Mouse (Mus musculus) limb, embryonic 10.5 days (tissue): ENCODE results near the gene Lrba. TPM values are rescaled to one million over a fixed set of nuclear protein-coding genes. Genes with fewer than 3 reads are reported as not detected.

ENCODE experiments used
- DNase-seq: peaks from one replicate; pipeline ENCODE4 v3.0.0-alpha.2; 2017; ENCODE audit warnings: low spot score
- H3K27ac ChIP-seq: fragments of 300-500 bp; sonication (generic); 2 replicates; pipeline ENCODE4 v1.5.1; 2016; ENCODE audit warnings: mild to moderate bottlenecking
- H3K27me3 ChIP-seq: fragments of 300-500 bp; sonication (generic); 2 replicates; pipeline ENCODE4 v1.6.1; 2016; ENCODE audit warnings: low read depth, mild to moderate bottlenecking; ENCODE audit not compliant: poor library complexity, severe bottlenecking
- H3K36me3 ChIP-seq: fragments of 300-500 bp; sonication (generic); 2 replicates; pipeline ENCODE4 v1.6.1; 2016; ENCODE audit warnings: mild to moderate bottlenecking, moderate library complexity
- H3K4me1 ChIP-seq: fragments of 300-500 bp; sonication (generic); 2 replicates; pipeline ENCODE4 v1.6.1; 2016
- H3K4me3 ChIP-seq: fragments of 300-500 bp; sonication (generic); 2 replicates; pipeline ENCODE4 v1.5.1; 2016; ENCODE audit warnings: mild to moderate bottlenecking, moderate library complexity
- H3K9me3 ChIP-seq: fragments of 300-500 bp; sonication (generic); replicated peaks from 2 replicates; pipeline ENCODE4 v1.6.1; 2016; ENCODE audit warnings: mild to moderate bottlenecking
- WGBS: fragments of 180-500 bp; shearing (Covaris S2); methylation state at CpG from one replicate; pipeline ENCODE4 v1.1.7; 2016; 5-methylcytosine and 5-hydroxymethylcytosine counted together
- polyA plus RNA-seq: library from polyadenylated mRNA; unstranded; fragments of >200 nt; fragmentation: Nextera tagmentation; extraction: Ambion mirVana; gene quantifications from 2 replicates; pipeline ENCODE4 v1.2.1, GENCODE M21; 2016

Lrba gene
- 3.8 and 6.0 TPM in 2 replicates for polyA plus RNA-seq

DNA sequence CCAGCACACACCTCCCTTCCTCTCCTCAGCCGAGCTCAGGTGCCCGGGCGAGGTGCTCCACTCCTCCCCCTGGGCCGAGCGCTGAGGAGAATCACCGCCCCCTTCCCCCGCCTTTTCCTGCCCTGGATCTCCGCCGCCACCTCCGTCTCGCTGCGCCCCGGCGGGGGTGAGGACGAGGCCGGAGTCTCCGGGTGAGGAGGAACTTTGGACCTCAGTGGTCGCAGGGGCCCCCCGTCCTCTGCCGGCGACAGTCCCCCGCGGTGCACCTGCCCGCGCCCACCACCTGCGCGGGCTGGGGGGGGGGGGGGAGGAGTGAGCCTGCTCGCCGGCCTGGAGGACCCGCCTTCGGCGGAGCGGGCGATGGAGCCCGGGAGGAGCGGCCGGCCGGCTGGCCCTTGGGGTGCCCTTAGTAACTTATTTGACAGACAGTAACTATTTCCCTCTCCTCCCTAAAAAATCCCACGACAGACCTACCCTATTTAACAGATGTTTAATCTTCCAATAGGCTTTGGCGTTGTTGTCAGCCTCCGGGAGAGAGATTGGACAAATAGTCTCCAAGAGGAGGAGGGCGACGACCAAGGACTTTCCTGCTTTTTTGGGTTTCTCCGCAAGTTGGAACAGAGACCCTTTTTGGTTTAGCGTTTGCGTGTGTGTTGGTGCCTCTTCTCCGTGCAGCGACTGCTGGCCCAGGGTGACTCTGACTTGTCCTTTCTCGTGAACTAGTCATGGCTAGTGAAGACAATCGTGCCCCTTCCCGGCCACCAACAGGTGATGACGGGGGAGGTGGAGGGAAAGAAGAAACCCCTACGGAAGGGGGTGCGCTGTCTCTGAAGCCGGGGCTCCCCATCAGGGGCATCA, at the start of gene Lrba:
TSS of gene Lrba (plus strand) at position 117 of the 858 bp plus-strand sequence.
- peak within 1 kb of the TSS; percentile 94 for H3K4me3 ChIP-seq
- peak; percentile 84 for DNase-seq
- WGBS = under 1% methylated on average over 54 of the region's 55 CpGs
- no peaks in the 10 kb centered on the region for H3K9me3 ChIP-seq
- peaks cover 26% of the 10 kb centered on the region for H3K27me3 ChIP-seq
- peak within 1 kb of the TSS; percentile 93 for H3K27ac ChIP-seq
- H3K4me1 ChIP-seq = peaks cover 15% of the 10 kb centered on the region
- H3K36me3 ChIP-seq = peaks cover 4% of the 10 kb centered on the region

DNA sequence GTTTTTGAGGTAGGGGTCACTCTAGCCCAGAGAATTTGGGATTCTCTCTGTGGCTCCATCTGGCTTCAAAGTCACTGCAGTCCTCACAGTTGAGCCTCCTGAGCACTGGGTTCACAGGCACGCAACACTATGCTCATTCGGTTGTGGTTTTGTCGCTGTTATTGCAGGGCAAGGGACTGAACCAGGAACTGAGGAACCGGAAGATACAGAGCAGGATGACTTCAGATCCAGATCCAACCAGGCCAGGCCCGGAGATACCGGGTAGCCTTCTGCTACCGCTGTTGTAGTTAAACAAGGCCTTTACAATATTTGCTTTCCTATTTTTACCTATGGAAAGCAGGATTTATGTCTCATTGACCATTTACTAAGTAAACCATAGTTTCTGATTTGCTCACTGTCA, 44.8 kb upstream of the Lrba start:
- Histone ChIP-seq H3K9me3 (no peaks in the 10 kb centered on the region), H3K27me3 (no peaks in the 10 kb centered on the region), H3K4me1 (peaks cover 3% of the 10 kb centered on the region; the same call in 1 of the 2 replicates), H3K36me3 (no peaks in the 10 kb centered on the region), H3K4me3 (no peak overlapping the region), H3K27ac (no peak overlapping the region)
- 91% methylated on average over 7 of the region's 7 CpGs for WGBS
- DNase-seq = no peak

DNA sequence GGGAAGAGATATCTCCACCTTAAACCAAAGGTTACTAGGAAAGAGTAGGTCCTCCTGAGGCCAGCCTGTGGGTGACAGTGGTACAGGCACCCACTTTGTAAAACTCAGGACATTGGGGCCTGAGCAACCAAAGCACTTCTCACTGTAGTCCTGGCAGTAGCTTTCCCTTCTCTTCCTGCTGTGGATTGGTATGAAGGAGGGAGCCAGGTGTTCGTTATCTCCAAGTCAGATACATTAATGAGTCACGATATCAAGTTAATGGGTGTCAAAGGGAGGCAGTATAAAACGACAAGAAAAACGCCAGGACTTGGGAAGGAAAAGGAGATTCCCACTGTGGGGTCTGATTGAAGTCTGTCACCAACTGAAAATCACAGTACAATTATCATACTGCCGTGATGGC, 43.4 kb upstream of the Lrba start:
- H3K4me1 ChIP-seq = peaks cover 7% of the 10 kb centered on the region
- no peak overlapping the region for H3K4me3 ChIP-seq
- WGBS = 67% methylated on average over 5 of the region's 5 CpGs
- no peaks in the 10 kb centered on the region for H3K9me3 ChIP-seq
- H3K27me3 ChIP-seq = no peaks in the 10 kb centered on the region
- no peak overlapping the region for H3K27ac ChIP-seq
- DNase-seq = no peak
- no peaks in the 10 kb centered on the region for H3K36me3 ChIP-seq

DNA sequence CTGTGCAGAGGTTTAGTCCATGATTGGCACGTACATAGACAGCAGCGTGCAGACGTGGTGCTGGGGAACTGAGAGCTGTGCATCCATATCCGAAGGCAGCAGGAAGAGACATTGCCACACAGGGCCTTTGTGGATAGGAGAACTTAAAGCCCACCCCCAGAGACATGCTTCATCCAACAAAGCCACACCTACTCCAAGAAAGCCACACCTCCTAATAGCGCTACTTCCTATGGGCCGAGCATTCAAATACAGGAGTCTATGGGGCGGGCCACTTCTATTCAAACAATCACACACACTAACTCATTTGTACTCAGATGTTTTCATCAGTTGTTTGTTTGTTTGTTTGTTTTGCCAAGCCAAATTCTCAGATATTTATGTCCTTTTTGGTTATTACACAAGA, 39.9 kb upstream of the Lrba start:
- no peak for DNase-seq
- WGBS = 92% methylated on average over 7 of the region's 7 CpGs
- Histone ChIP-seq H3K36me3 (no peaks in the 10 kb centered on the region), H3K4me1 (peaks cover 37% of the 10 kb centered on the region), H3K27ac (no peak overlapping the region), H3K27me3 (no peaks in the 10 kb centered on the region), H3K4me3 (no peak overlapping the region), H3K9me3 (no peaks in the 10 kb centered on the region)

DNA sequence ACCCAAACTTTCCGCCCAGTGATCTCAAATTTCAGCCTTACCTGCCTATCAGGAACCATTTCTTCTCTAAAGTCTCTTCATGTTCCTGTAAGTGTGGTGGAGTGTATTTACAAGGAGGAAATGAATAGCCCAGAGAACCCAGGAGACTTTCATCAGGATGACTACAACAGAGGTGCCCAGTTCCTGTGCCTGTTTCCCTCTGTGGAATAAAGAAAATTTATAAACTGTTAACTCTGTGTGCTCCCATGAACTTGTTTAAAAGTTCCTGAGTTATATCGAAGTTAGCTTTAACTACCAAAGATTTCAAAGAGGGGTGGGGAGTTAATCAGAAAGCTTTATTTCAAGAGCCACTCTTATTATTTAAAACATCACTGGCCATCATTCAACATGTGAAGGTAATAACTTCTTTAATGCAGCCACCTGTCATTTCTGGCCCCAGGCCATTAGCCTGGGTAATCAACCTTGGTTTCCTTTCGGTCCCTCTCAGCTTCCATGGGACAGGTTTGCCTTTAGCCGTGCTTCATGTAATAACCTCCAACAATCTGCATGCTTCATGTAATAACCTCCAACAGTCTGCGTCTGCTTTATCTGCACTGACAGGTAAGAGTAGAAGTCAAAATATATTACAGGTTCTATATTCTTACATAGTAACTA, 36.6 kb upstream of the Lrba start:
- WGBS = 43% methylated on average over 5 of the region's 5 CpGs
- H3K27ac ChIP-seq = peak overlapping the region; percentile 76; the same call in 1 of the 2 replicates
- H3K36me3 ChIP-seq = no peaks in the 10 kb centered on the region
- H3K4me3 ChIP-seq = no peak overlapping the region
- peak; percentile 51 for DNase-seq
- H3K9me3 ChIP-seq = no peaks in the 10 kb centered on the region
- peaks cover 34% of the 10 kb centered on the region for H3K4me1 ChIP-seq
- H3K27me3 ChIP-seq = no peaks in the 10 kb centered on the region

DNA sequence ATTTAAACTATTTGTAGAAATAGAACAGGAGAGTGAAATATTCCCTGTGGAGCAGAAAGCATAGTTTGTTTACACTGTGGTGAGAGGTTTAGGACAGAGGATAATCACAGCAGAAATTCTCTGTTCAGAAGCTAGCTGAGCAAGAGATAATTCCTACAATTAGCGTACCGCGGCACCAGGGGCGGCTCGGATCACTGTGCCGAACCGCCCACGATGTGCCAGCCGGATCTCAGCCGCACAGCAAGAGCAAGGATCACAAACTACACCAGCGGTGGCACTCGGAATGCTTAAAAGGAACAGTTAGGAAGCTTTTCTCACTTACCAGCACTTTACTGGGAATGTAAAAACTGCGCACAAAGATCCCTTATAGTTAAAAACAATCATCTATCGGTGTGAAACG, 28.5 kb upstream of the Lrba start:
- H3K9me3 ChIP-seq = no peaks in the 10 kb centered on the region
- 52% methylated on average over 15 of the region's 15 CpGs for WGBS
- H3K36me3 ChIP-seq = no peaks in the 10 kb centered on the region
- DNase-seq = no peak
- no peaks in the 10 kb centered on the region for H3K27me3 ChIP-seq
- H3K27ac ChIP-seq = no peak overlapping the region
- H3K4me3 ChIP-seq = no peak overlapping the region
- 0 out of 2 replicates have a peak, but pooled peaks cover 2% of the 10 kb centered on the region for H3K4me1 ChIP-seq

DNA sequence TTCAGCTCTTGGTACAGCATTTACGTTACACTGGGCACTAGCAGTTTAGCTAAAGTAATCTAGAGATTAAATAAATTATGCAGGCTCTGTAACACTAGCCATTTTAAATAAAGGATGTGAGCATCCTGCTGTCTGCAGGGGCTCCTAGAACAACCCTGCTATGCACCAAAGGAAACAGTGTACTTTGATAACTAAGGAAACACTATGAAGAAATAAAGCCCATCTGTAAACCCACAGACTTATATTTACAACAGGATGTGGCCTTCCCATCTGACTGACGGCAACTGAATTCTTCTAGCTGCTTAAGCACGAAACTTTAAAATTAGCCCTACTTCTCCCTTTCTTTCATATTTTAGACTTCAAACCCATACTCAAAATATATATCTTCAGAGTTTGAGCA, 28.0 kb upstream of the Lrba start:
- 82% methylated on average over 3 of the region's 3 CpGs for WGBS
- Histone ChIP-seq H3K4me3 (no peak overlapping the region), H3K4me1 (0 out of 2 replicates have a peak, but pooled peaks cover 2% of the 10 kb centered on the region), H3K9me3 (no peaks in the 10 kb centered on the region), H3K27me3 (no peaks in the 10 kb centered on the region), H3K36me3 (no peaks in the 10 kb centered on the region), H3K27ac (no peak overlapping the region)
- no peak for DNase-seq

DNA sequence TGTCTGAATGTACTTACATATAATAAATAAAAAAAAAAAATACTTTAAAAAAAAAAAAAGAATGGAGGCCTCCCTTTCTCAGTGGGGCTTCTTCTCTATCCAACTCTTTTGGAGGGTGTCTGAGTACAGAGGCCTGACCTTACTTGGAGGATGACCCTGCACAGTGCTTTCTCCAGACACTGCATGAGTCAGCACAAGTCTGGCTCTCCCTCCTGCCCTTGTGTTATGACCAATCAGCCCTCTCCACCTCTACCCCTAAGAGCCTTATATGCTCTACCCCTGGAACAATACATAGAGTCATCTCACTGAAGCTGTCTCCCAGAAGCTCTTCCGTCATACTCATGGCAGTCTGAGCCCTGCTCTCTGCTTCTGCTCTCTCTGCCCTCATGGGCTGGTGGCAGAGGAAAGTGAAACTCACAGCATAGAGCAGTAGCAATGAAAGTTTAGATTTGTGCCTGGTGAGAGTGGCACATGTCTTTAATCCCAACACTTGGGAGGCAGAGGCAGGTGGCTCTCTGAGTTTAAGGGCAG, 22.8 kb upstream of the Lrba start:
- Histone ChIP-seq H3K4me1 (no peaks in the 10 kb centered on the region), H3K4me3 (no peak overlapping the region), H3K27ac (no peak overlapping the region), H3K9me3 (no peaks in the 10 kb centered on the region), H3K27me3 (no peaks in the 10 kb centered on the region), H3K36me3 (no peaks in the 10 kb centered on the region)
- WGBS = 90% methylated on average over 1 of the region's 1 CpGs
- no peak for DNase-seq

DNA sequence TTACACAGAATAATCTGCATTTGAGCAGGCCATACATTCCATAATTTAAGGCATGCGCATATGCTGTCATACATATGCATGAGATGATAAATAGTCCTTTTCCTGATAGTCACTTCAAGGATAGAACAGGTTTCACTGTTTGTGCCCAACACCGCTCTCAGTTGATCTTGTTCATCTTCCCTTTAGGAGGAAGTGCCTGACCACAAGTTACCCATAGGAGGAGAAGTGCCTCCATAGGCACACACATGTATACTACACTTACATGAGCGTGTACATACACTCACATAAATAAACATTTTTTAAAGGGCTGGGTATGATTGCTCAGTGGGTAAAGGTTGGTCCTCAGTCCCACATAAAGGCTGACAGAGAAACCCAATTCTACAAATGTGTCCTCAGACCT, 22.0 kb upstream of the Lrba start:
- 93% methylated on average over 3 of the region's 3 CpGs for WGBS
- H3K4me1 ChIP-seq = no peaks in the 10 kb centered on the region
- no peaks in the 10 kb centered on the region for H3K36me3 ChIP-seq

DNA sequence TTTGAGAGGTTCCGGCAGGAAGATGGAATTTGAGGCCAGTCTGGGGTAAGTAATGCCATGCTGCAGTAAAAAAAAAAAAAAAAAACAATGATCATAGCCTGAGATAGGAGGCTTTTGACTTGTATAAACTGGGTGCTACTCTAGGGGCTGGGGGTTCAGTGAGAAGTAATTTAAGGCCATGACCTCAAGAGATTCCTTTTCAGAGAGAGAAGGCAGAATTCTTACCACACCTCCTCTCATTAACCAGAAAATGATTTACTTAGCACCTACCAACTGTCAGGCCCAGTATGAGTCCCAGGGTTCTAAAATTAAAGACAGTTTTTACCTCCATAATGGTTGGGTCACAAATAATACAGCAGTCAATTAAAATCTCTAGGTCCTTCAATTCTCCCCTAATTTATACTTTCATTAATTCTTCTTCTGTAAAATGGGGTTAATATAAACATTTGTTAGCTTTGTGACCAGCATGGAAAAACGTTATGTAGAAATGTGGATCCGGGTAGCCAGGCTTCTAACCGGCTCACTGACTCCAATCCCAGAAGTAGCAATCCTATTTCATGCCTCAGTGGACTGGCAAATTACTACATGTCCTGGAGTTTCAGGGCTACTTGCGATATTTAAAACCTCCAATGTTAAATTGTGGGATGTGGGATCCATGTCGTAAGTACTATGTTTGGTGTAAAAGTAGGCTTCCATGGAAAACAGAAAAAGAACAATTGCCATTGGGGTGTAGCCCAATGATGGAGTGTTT, 19.7 kb upstream of the Lrba start:
- Histone ChIP-seq H3K4me1 (no peaks in the 10 kb centered on the region), H3K27me3 (no peaks in the 10 kb centered on the region), H3K36me3 (no peaks in the 10 kb centered on the region), H3K27ac (no peak overlapping the region), H3K4me3 (no peak overlapping the region), H3K9me3 (no peaks in the 10 kb centered on the region)
- DNase-seq = no peak
- 76% methylated on average over 6 of the region's 6 CpGs for WGBS

More for the DNA sequence above, 22.0 kb upstream of the Lrba start:
- H3K27me3 ChIP-seq = no peaks in the 10 kb centered on the region
- H3K4me3 ChIP-seq = no peak overlapping the region
- no peak overlapping the region for H3K27ac ChIP-seq
- DNase-seq = no peak
- no peaks in the 10 kb centered on the region for H3K9me3 ChIP-seq

DNA sequence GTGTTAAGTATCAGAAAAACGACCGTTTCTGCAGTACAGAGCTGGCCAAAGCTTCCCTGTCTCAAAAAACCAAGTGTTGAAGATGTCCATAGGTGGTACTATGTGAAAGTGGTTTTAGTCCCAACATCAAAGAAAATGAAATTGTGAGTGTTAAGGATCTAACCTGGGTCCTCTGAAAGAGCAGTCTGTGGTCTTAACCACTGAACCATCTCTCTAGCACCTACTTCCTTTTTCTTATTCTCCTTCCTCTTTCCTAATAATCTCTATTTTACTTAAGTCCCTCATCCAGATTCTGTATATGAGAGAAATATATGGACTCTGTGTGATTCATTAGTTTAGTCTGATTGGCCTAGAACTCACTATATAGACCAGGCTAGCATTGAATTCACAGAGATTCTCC, 17.9 kb upstream of the Lrba start:
- Histone ChIP-seq H3K9me3 (no peaks in the 10 kb centered on the region), H3K36me3 (no peaks in the 10 kb centered on the region), H3K4me1 (no peaks in the 10 kb centered on the region), H3K4me3 (no peak overlapping the region), H3K27me3 (no peaks in the 10 kb centered on the region), H3K27ac (no peak overlapping the region)
- WGBS = 90% methylated on average over 2 of the region's 2 CpGs
- no peak for DNase-seq

DNA sequence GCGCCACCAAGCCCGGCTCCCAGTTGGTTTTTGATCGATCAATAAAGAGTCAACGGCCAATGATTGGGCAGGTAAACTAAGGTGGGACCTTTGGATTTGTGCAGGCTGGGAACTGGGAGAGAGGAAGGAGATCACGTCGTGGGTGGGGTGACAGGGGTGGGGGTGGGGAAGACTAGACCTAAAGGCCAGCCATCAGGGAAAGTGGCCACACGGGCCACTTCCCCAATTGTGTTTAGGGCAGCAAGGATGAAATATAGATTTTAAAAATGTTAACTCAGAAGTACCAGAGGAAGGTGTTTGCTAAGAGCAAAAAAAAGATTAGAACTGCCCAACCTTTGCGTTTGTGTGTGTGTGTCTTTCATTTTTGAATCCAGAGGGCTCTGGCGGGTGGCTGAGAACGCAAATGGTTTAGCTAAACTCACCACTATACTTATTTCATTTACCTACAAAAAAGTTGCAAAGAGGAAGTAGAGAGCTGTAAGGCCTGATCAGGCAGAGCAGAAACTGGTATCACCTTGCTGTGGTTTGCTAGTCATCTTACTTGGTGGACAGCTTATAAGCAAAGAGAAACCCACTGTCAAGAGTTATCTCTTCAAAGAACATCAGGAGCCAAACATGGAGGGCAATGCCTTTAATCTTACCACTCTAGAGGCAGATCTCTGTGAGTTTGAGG, 14.1 kb upstream of the Lrba start:
- 92% methylated on average over 10 of the region's 10 CpGs for WGBS

More for the DNA sequence above, 14.1 kb upstream of the Lrba start:
- Histone ChIP-seq H3K4me1 (no peaks in the 10 kb centered on the region), H3K4me3 (no peak overlapping the region), H3K36me3 (no peaks in the 10 kb centered on the region), H3K9me3 (no peaks in the 10 kb centered on the region), H3K27ac (no peak overlapping the region), H3K27me3 (no peaks in the 10 kb centered on the region)
- DNase-seq = no peak
